Mouse (Mus musculus) CH12.LX (cell line): ENCODE data around the gene Arl15.

ENCODE experiments used
- CTCF ChIP-seq, 2 experiments: IDR thresholded peaks in 1 of 2; conservative IDR thresholded peaks in 1 of 2; 2 replicates each; pipeline ENCODE4 v1.5.1; 2011 to 2012; ENCODE audit warnings: low read depth in 2 of 2, low read length in 2 of 2, improper control_type of control experiment in 1 of 2, inconsistent platforms in 1 of 2, mild to moderate bottlenecking in 1 of 2, moderate library complexity in 1 of 2
- ELF1 ChIP-seq: IDR thresholded peaks from 2 replicates; pipeline ENCODE4 v1.6.1; 2014; ENCODE audit warnings: low read depth, mild to moderate bottlenecking, inconsistent platforms, low read length, improper control_type of control experiment
- EP300 ChIP-seq: IDR thresholded peaks from 2 replicates; pipeline ENCODE4 v1.6.1; 2011; ENCODE audit warnings: low read length, improper control_type of control experiment
- MAX ChIP-seq: IDR thresholded peaks from 2 replicates; pipeline ENCODE4 v1.6.1; 2011; ENCODE audit warnings: low read length, improper control_type of control experiment
- MAZ ChIP-seq: IDR thresholded peaks from 2 replicates; pipeline ENCODE4 v1.6.1; 2012; ENCODE audit warnings: low read depth, mild to moderate bottlenecking, inconsistent platforms, low read length, improper control_type of control experiment, moderate library complexity
- MXI1 ChIP-seq: IDR thresholded peaks from 2 replicates; pipeline ENCODE4 v1.6.1; 2011; ENCODE audit warnings: mild to moderate bottlenecking, low read depth, low read length, improper control_type of control experiment
- MYC ChIP-seq: IDR thresholded peaks from 2 replicates; pipeline ENCODE4 v1.6.1; 2011; ENCODE audit warnings: low read depth, mild to moderate bottlenecking, improper control_type of control experiment, low read length
- NRF1 ChIP-seq: IDR thresholded peaks from 2 replicates; pipeline ENCODE4 v1.6.1; 2014; ENCODE audit warnings: low read depth, mild to moderate bottlenecking, inconsistent platforms, low read length, improper control_type of control experiment, moderate library complexity
- POLR2A ChIP-seq: IDR thresholded peaks from 2 replicates; pipeline ENCODE4 v1.6.1; 2011; ENCODE audit warnings: low read depth, mild to moderate bottlenecking, improper control_type of control experiment, low read length
- POLR2AphosphoS2 ChIP-seq: IDR thresholded peaks from 2 replicates; pipeline ENCODE4 v1.6.1; 2011; ENCODE audit warnings: low read depth, low read length, improper control_type of control experiment
- TBP ChIP-seq: conservative IDR thresholded peaks from 2 replicates; pipeline ENCODE4 v1.6.1; 2011; ENCODE audit warnings: low read depth, low read length, improper control_type of control experiment

- no peak for TF ChIP-seq POLR2A
- TF ChIP-seq MXI1 = no peak
- no peak for TF ChIP-seq MYC
- no peak for TF ChIP-seq MAZ
- no peak for TF ChIP-seq ELF1
- TF ChIP-seq NRF1 = no peak
- no peak for TF ChIP-seq TBP
- TF ChIP-seq EP300 = no peak
- no peak for TF ChIP-seq POLR2AphosphoS2
- TF ChIP-seq CTCF (conservative IDR thresholded peaks at IDR 0.05 in 1 of 2, IDR thresholded peaks at IDR 0.05 in 1 of 2; ENCODE audit: low read depth in 2 of 2, low read length in 2 of 2) = no peak
- TF ChIP-seq MAX = no peak
These were observed 266.0 kb downstream of the Arl15 start for GRCm38 (mm10) chr13:114060258-114060657.
